Mouse (Mus musculus) hindbrain, embryonic 12.5 days (tissue): ENCODE data around the gene 4930404H24Rik. TPM values are rescaled to one million over a fixed set of nuclear protein-coding genes. Genes with fewer than 3 reads are reported as not detected.

Source experiments
- ATAC-seq: fragments of 200-750 bp; cut with Nextera tagmentation; 2 replicates; pipeline ENCODE4 v1.8.0; 2017; ENCODE audit warnings: moderate TSS enrichment; ENCODE audit not compliant: low FRiP score
- H3K27ac ChIP-seq: fragments of 300-500 bp; sonication (generic); 2 replicates; pipeline ENCODE4 v1.5.1; 2016; ENCODE audit warnings: mild to moderate bottlenecking
- H3K27me3 ChIP-seq: fragments of 300-500 bp; sonication (generic); 2 replicates; pipeline ENCODE4 v1.6.1; 2016; ENCODE audit warnings: mild to moderate bottlenecking
- H3K36me3 ChIP-seq: fragments of 300-500 bp; sonication (generic); 2 replicates; pipeline ENCODE4 v1.6.1; 2016; ENCODE audit warnings: mild to moderate bottlenecking
- H3K4me1 ChIP-seq: fragments of 300-500 bp; sonication (generic); 2 replicates; pipeline ENCODE4 v1.6.1; 2016
- H3K4me2 ChIP-seq: fragments of 300-500 bp; sonication (generic); replicated peaks from 2 replicates; pipeline ENCODE4 v1.6.1; 2016; ENCODE audit warnings: mild to moderate bottlenecking
- H3K4me3 ChIP-seq: fragments of 300-500 bp; sonication (generic); 2 replicates; pipeline ENCODE4 v1.5.1; 2016; ENCODE audit warnings: mild to moderate bottlenecking
- H3K9ac ChIP-seq: fragments of 300-500 bp; sonication (generic); 2 replicates; pipeline ENCODE4 v1.6.1; 2016; ENCODE audit warnings: mild to moderate bottlenecking, moderate library complexity
- H3K9me3 ChIP-seq: fragments of 300-500 bp; sonication (generic); replicated peaks from 2 replicates; pipeline ENCODE4 v1.6.1; 2016; ENCODE audit warnings: mild to moderate bottlenecking
- WGBS: fragments of 180-500 bp; shearing (Covaris S2); methylation state at CpG from one replicate; pipeline ENCODE4 v1.1.7; 2016; 5-methylcytosine and 5-hydroxymethylcytosine counted together
- polyA plus RNA-seq: library from polyadenylated mRNA; unstranded; fragments of >200 nt; fragmentation: Nextera tagmentation; extraction: Ambion mirVana; gene quantifications from 2 replicates; pipeline ENCODE4 v1.2.1, GENCODE M21; 2016

4930404H24Rik gene
- polyA plus RNA-seq, 1 experiment from 2014 or later, result not detected

- peak; percentile 51 for ATAC-seq
- no peaks in the 10 kb centered on the region for H3K9me3 ChIP-seq
- no peak overlapping the region; the same call in 1 of the 2 replicates for H3K4me2 ChIP-seq
- H3K36me3 ChIP-seq, result no peaks in the 10 kb centered on the region
- H3K4me1 ChIP-seq, result peaks cover 58% of the 10 kb centered on the region
- peaks cover 50% of the 10 kb centered on the region for H3K27me3 ChIP-seq
- no peak overlapping the region for H3K9ac ChIP-seq
- H3K4me3 ChIP-seq, result no peak overlapping the region
- WGBS, result 7% methylated on average over 13 of the region's 13 CpGs
- H3K27ac ChIP-seq, result peak overlapping the region; percentile 78
Measured at GRCm38 (mm10) chr2:153496898-153497297, 4.3 kb downstream of the 4930404H24Rik start.

- H3K36me3 ChIP-seq, result no peaks in the 10 kb centered on the region
- H3K27me3 ChIP-seq, result peaks cover 42% of the 10 kb centered on the region
- 61% methylated on average over 4 of the region's 4 CpGs for WGBS
- peaks cover 41% of the 10 kb centered on the region for H3K4me1 ChIP-seq
- H3K9me3 ChIP-seq, result no peaks in the 10 kb centered on the region
- no peak overlapping the region for H3K4me3 ChIP-seq
- H3K9ac ChIP-seq, result no peak overlapping the region
- H3K4me2 ChIP-seq, result no peak overlapping the region
- ATAC-seq, result no peak
- no peak overlapping the region for H3K27ac ChIP-seq
Measured at GRCm38 (mm10) chr2:153499154-153499553, 6.6 kb downstream of the 4930404H24Rik start.

DNA sequence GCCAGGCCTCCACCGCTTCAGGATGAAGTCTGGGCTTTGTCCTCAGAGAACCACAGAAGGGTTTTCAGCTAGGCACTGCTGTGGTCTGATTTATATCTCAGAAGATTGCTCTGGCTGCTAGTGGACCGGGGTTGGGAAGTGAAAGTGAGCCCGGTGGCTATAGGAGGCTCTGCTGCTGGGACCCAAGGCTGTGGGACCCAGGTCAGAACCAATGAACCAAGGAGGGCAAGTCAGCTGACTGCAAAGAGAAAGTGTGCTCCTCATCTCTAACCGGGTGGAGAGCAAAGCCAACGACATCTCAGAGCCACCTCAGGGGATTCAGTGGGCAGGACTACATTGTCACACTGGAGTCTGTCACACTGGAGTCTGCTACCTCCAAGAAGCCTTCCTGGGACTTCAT, 13.8 kb downstream of the 4930404H24Rik start:
- H3K27ac ChIP-seq, result no peak overlapping the region
- WGBS, result 82% methylated on average over 5 of the region's 5 CpGs
- H3K36me3 ChIP-seq, result no peaks in the 10 kb centered on the region
- ATAC-seq, result no peak
- peaks cover 33% of the 10 kb centered on the region for H3K4me1 ChIP-seq
- H3K27me3 ChIP-seq, result no peaks in the 10 kb centered on the region; the same call in 1 of the 2 replicates
- no peak overlapping the region for H3K4me2 ChIP-seq
- H3K9me3 ChIP-seq, result no peaks in the 10 kb centered on the region
- H3K4me3 ChIP-seq, result no peak overlapping the region
- no peak overlapping the region for H3K9ac ChIP-seq

DNA sequence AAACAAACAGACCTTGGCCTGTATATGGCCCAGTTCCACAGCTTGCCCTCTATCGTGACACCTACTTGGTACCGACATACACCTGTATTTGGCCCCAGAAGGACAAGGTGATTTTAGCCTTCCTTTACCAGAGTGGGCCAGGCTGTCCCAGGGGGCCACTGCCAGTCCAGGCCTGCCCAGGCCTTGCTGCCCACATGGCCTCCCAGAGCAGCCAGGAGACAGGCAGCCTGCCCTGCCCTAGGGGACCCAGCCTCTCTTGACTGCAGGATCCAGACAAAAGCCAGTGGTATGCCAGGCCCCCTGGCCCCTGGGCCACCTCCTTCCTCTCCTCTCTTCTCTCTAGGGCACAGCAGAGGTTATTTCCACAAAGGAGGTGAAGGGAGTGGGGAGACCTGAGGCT, 15.4 kb downstream of the 4930404H24Rik start:
- no peak overlapping the region for H3K27ac ChIP-seq
- no peak overlapping the region for H3K9ac ChIP-seq
- no peaks in the 10 kb centered on the region for H3K9me3 ChIP-seq
- no peak for ATAC-seq
- H3K36me3 ChIP-seq, result no peaks in the 10 kb centered on the region
- WGBS, result 96% methylated on average over 2 of the region's 2 CpGs
- H3K4me1 ChIP-seq, result peaks cover 48% of the 10 kb centered on the region
- H3K4me2 ChIP-seq, result no peak overlapping the region
- no peak overlapping the region for H3K4me3 ChIP-seq
- peaks cover 6% of the 10 kb centered on the region for H3K27me3 ChIP-seq

DNA sequence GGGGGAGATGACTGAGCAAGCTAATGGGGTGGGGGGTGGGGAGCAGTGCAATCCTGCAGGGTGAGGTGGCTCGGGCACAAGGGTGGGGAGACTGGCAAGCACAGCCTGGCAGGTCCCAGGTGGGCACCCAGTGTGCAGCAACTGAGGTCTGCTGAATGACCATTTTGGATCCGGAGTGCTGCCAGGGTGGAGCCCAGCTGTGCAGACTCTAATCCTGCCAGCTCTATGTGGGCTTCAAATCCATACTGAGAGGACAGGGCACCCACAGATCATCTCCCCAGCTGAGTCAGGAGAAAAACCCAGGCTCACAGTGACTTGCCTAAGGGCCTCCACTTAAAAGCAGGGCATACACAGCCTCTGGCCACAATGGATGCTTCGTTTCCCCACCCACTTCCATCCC, 15.8 kb downstream of the 4930404H24Rik start:
- 49% methylated on average over 3 of the region's 3 CpGs for WGBS
- peaks cover 8% of the 10 kb centered on the region for H3K27me3 ChIP-seq
- H3K4me2 ChIP-seq, result no peak overlapping the region
- ATAC-seq, result no peak
- no peaks in the 10 kb centered on the region for H3K9me3 ChIP-seq
- no peaks in the 10 kb centered on the region for H3K36me3 ChIP-seq
- H3K4me1 ChIP-seq, result peaks cover 49% of the 10 kb centered on the region
- no peak overlapping the region for H3K9ac ChIP-seq
- no peak overlapping the region for H3K27ac ChIP-seq
- H3K4me3 ChIP-seq, result no peak overlapping the region

- Histone ChIP-seq H3K36me3 (no peaks in the 10 kb centered on the region), H3K4me2 (peak overlapping the region; percentile 38), H3K27ac (peak overlapping the region; percentile 88), H3K9ac (peak overlapping the region; percentile 54; the same call in 1 of the 2 replicates), H3K27me3 (peaks cover 8% of the 10 kb centered on the region), H3K4me3 (no peak overlapping the region), H3K4me1 (peaks cover 49% of the 10 kb centered on the region), H3K9me3 (no peaks in the 10 kb centered on the region)
- peak; percentile 71 for ATAC-seq
- WGBS, result 9% methylated on average over 18 of the region's 18 CpGs
Measured at GRCm38 (mm10) chr2:153509211-153510029, 16.8 kb downstream of the 4930404H24Rik start.

DNA sequence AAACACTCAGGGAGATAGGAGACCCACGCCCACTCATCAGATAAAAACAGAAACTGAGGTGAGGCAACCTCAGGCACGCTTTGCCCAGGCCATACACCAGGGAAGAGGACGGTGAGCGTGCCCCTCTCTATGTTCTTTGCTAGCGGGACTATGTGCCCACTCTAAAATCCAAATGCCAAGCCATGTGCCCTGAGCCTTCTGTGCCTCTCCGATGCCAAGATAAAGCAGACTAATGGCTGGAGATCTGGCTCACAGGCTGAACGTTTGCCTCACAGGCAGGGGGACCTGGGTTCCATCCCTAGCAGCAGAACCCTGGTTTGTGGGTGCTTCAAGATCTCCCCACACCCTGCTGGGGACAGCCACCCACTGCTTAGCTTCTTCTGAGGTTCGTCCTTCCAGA, 17.5 kb downstream of the 4930404H24Rik start:
- no peak overlapping the region for H3K4me3 ChIP-seq
- WGBS, result 80% methylated on average over 8 of the region's 8 CpGs
- H3K9ac ChIP-seq, result no peak overlapping the region; the same call in 1 of the 2 replicates
- H3K27me3 ChIP-seq, result peaks cover 8% of the 10 kb centered on the region
- H3K27ac ChIP-seq, result 0 out of 2 replicates have a peak overlapping the region, but pooled peaks have one; percentile 88
- H3K4me1 ChIP-seq, result peaks cover 48% of the 10 kb centered on the region
- ATAC-seq, result no peak
- no peaks in the 10 kb centered on the region for H3K36me3 ChIP-seq
- no peak overlapping the region for H3K4me2 ChIP-seq
- no peaks in the 10 kb centered on the region for H3K9me3 ChIP-seq

GRCm38 (mm10) chr2:153511562-153511961, 19.0 kb downstream of the 4930404H24Rik start:
- H3K9me3 ChIP-seq, result no peaks in the 10 kb centered on the region
- H3K4me1 ChIP-seq, result peaks cover 53% of the 10 kb centered on the region
- H3K36me3 ChIP-seq, result no peaks in the 10 kb centered on the region
- 51% methylated on average over 6 of the region's 6 CpGs for WGBS
- no peak for ATAC-seq
- no peak overlapping the region for H3K9ac ChIP-seq
- no peak overlapping the region for H3K4me2 ChIP-seq
- no peak overlapping the region for H3K4me3 ChIP-seq
- H3K27me3 ChIP-seq, result peaks cover 8% of the 10 kb centered on the region
- H3K27ac ChIP-seq, result no peak overlapping the region

DNA sequence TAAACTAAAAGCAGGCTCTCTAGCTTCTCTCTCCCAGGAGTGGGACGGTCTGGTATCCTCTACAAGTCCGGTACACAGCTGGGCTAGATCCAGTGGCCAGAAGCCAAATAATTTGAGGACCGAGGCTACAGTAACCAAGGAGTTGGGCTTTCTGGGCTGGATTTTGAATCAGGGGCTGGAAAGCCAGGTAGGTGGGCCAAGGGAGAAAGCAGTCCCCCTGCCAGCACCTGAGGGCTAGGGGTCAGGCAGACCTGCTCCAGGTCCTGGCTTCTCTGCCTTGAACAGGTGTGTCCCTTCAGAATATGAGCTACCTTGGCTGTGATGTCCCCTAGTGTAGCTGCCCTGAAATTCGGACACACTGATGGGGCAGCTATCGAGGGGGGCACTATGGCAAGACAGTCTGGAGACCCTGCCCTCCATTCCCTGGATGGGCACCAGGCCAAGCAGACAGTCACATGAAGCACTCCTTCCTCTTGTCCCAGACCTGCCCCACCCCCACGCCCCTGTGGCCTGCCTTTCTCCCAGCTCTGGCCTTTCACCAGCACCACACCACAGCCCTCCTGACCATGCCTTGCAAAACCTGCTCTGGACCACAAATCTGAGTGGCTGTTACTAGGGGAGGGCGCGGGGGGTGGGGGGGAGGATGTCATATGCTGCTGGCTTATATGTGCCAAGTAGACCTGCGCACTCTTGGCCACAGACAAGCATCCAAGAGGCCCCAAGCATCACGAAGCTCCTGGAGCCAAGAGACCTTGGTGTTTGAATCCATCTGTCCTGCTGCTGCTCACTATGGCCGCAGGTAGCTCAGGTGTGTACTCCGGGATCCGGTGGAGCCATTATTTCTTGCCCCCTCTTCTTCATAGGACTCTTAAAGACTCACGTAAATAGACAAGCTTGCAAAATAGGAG, 20.1 kb downstream of the 4930404H24Rik start:
- no peak overlapping the region for H3K27ac ChIP-seq
- H3K4me1 ChIP-seq, result peaks cover 61% of the 10 kb centered on the region
- no peaks in the 10 kb centered on the region for H3K9me3 ChIP-seq
- peaks cover 8% of the 10 kb centered on the region for H3K27me3 ChIP-seq
- WGBS, result 82% methylated on average over 14 of the region's 14 CpGs
- H3K36me3 ChIP-seq, result no peaks in the 10 kb centered on the region
- no peak overlapping the region for H3K4me2 ChIP-seq
- no peak overlapping the region for H3K9ac ChIP-seq
- no peak for ATAC-seq
- no peak overlapping the region for H3K4me3 ChIP-seq

- Histone ChIP-seq H3K27me3 (peaks cover 8% of the 10 kb centered on the region), H3K9me3 (no peaks in the 10 kb centered on the region), H3K4me1 (peaks cover 51% of the 10 kb centered on the region), H3K36me3 (no peaks in the 10 kb centered on the region), H3K27ac (no peak overlapping the region), H3K9ac (no peak overlapping the region), H3K4me2 (no peak overlapping the region), H3K4me3 (no peak overlapping the region)
- 89% methylated on average over 3 of the region's 3 CpGs for whole genome bisulfite sequencing
- ATAC-seq, result no peak
Measured at GRCm38 (mm10) chr2:153513983-153514382, 21.4 kb downstream of the 4930404H24Rik start.

GRCm38 (mm10) chr2:153514497-153515380, 22.1 kb downstream of the 4930404H24Rik start:
- Histone ChIP-seq H3K9ac (no peak overlapping the region), H3K4me3 (no peak overlapping the region), H3K9me3 (no peaks in the 10 kb centered on the region), H3K27ac (no peak overlapping the region), H3K27me3 (peaks cover 8% of the 10 kb centered on the region), H3K36me3 (no peaks in the 10 kb centered on the region), H3K4me1 (peaks cover 44% of the 10 kb centered on the region), H3K4me2 (no peak overlapping the region)
- no peak for ATAC-seq
- WGBS, result 90% methylated on average over 13 of the region's 14 CpGs
